Mouse (Mus musculus): Measurements from ENCODE around the gene Papola.

- no peak for TF ChIP-seq CTCF (IDR thresholded peaks at IDR 0.05; ENCODE audit: borderline replicate concordance, extremely low read depth, insufficient read depth, insufficient read length)
- TF ChIP-seq POLR2A (IDR thresholded peaks at IDR 0.05; ENCODE audit: borderline replicate concordance, extremely low read depth, insufficient read depth, insufficient read length, poor library complexity, severe bottlenecking), result no peak
Measured at GRCm38 (mm10) chr12:105785000-105785774, 693 bp downstream of the Papola start.

Measured in brain, embryonic 14.5 days (tissue).